Mouse (Mus musculus) splenic B cell, adult 2 months (primary cell): ENCODE results near the gene H2-Q4.
A peak's percentile ranks its signal among the peaks of the same experiment; 100 is the strongest.
"Not testable (repeated sequence)": the region's sequence is repeated elsewhere in the genome, so short reads cannot be mapped to it uniquely, and the experiment has no call there.

Experiments
- DNase-seq: peaks from one replicate; pipeline ENCODE4 v3.0.0-alpha.2; 2011; ENCODE audit warnings: low read depth, low spot score
- H3K27me3 ChIP-seq: 2 replicates; pipeline ENCODE4 v1.6.1; 2012; ENCODE audit warnings: mild to moderate bottlenecking, low read length, moderate library complexity, mixed read lengths; ENCODE audit not compliant: control insufficient read depth, poor library complexity, insufficient read depth, severe bottlenecking
- H3K36me3 ChIP-seq: 2 replicates; pipeline ENCODE4 v1.6.1; 2012; ENCODE audit warnings: mild to moderate bottlenecking, low read length, moderate library complexity, mixed read lengths; ENCODE audit not compliant: control insufficient read depth, poor library complexity, insufficient read depth, severe bottlenecking

Gene H2-Q4

GRCm38 (mm10) chr17:35393864-35394800, 14.7 kb downstream of the H2-Q4 start:
- H3K27me3 ChIP-seq, H3K36me3 ChIP-seq: not testable (repeated sequence)
- DNase-seq, result peak; percentile 21

GRCm38 (mm10) chr17:35396956-35397355, 17.5 kb downstream of the H2-Q4 start:
- not testable (repeated sequence) for DNase-seq, H3K27me3 ChIP-seq, H3K36me3 ChIP-seq

GRCm38 (mm10) chr17:35413057-35413456, 33.6 kb downstream of the H2-Q4 start:
- not testable (repeated sequence) for H3K36me3 ChIP-seq, DNase-seq, H3K27me3 ChIP-seq

GRCm38 (mm10) chr17:35415273-35416129, 36.1 kb downstream of the H2-Q4 start:
- not testable (repeated sequence) for H3K27me3 ChIP-seq, DNase-seq

GRCm38 (mm10) chr17:35418772-35419171, 39.4 kb downstream of the H2-Q4 start:
- DNase-seq, result peak; percentile 9
- Histone ChIP-seq H3K36me3 (no peaks in the 10 kb centered on the region), H3K27me3 (no peaks in the 10 kb centered on the region; the same call in 1 of the 2 replicates)

More at GRCm38 (mm10) chr17:35415273-35416129, 36.1 kb downstream of the H2-Q4 start:
- not testable (repeated sequence) for H3K36me3 ChIP-seq

GRCm38 (mm10) chr17:35419564-35419963, 40.1 kb downstream of the H2-Q4 start:
- not testable (repeated sequence) for H3K27me3 ChIP-seq

GRCm38 (mm10) chr17:35420206-35420810, 40.9 kb downstream of the H2-Q4 start:
- DNase-seq, result peak; percentile 83

More at GRCm38 (mm10) chr17:35419564-35419963, 40.1 kb downstream of the H2-Q4 start:
- DNase-seq, H3K36me3 ChIP-seq: not testable (repeated sequence)

GRCm38 (mm10) chr17:35421331-35421730, 41.9 kb downstream of the H2-Q4 start:
- not testable (repeated sequence) for H3K27me3 ChIP-seq, H3K36me3 ChIP-seq
- peak; percentile 4 for DNase-seq

More at GRCm38 (mm10) chr17:35420206-35420810, 40.9 kb downstream of the H2-Q4 start:
- H3K27me3 ChIP-seq, H3K36me3 ChIP-seq: not testable (repeated sequence)

GRCm38 (mm10) chr17:35422360-35422759, 42.9 kb downstream of the H2-Q4 start:
- not testable (repeated sequence) for H3K36me3 ChIP-seq, DNase-seq, H3K27me3 ChIP-seq

- not testable (repeated sequence) for H3K36me3 ChIP-seq, H3K27me3 ChIP-seq
- peak; percentile 33 for DNase-seq
These were observed 43.9 kb downstream of the H2-Q4 start for GRCm38 (mm10) chr17:35423131-35423810.

- H3K36me3 ChIP-seq, result peaks cover 13% of the 10 kb centered on the region
- DNase-seq, result peak; percentile 30
- not testable (repeated sequence) for H3K27me3 ChIP-seq
These were observed 44.7 kb downstream of the H2-Q4 start for GRCm38 (mm10) chr17:35424106-35424505.

- H3K27me3 ChIP-seq, result not testable (repeated sequence)
- peaks cover 19% of the 10 kb centered on the region for H3K36me3 ChIP-seq
- DNase-seq, result peak; percentile 97
These were observed 45.4 kb downstream of the H2-Q4 start, which contains the start of gene H2-Q6 for GRCm38 (mm10) chr17:35424624-35425416. Gene H2-Q6 (plus strand): TSS chr17:35424850.

GRCm38 (mm10) chr17:35425474-35425873, 46.1 kb downstream of the H2-Q4 start:
- DNase-seq, result peak; percentile 65
- peaks cover 19% of the 10 kb centered on the region for H3K36me3 ChIP-seq
- not testable (repeated sequence) for H3K27me3 ChIP-seq
